Mouse (Mus musculus): ENCODE results near the gene Rps6ka3. TPM values are rescaled to one million over a fixed set of nuclear protein-coding genes. Genes with fewer than 3 reads are reported as not detected.
A peak's percentile ranks its signal among the peaks of the same experiment; 100 is the strongest.

Gene Rps6ka3
- polyA plus RNA-seq, 1 experiment from 2014 or later: 6.7 TPM

DNA sequence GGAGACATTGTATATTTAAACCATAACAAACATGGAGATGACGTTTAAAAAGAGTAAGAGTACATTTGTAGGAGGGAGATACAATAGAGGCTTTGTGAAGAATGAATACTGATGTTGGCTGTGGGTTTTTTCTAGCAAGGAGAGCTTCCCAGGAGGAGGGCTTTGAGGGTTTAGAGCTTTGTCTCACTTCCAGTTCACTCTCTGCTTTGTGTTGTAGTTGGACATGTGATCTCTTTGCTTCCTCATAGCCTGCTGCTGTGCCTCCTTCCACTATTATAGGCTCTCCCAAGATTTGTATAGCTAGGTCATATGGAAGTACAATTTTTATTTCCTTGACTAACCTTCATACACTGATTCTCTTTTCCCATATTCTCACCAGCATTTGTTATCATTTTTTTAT lies 27.2 kb downstream of the Rps6ka3 start:
- Histone ChIP-seq H3K36me3 (ENCODE audit: control insufficient read depth, insufficient read depth, low read length) (no peaks in the 10 kb centered on the region), H3K4me1 (replicated peaks; ENCODE audit: control insufficient read depth, insufficient read depth, low read length) (no peaks in the 10 kb centered on the region), H3K9ac (ENCODE audit: low read length) (no peak overlapping the region), H3K27me3 (replicated peaks; ENCODE audit: control insufficient read depth, insufficient read depth, low read length) (no peaks in the 10 kb centered on the region), H3K4me3 (ENCODE audit: low read depth, low read length) (no peak overlapping the region), H3K4me2 (ENCODE audit: low read length) (no peak overlapping the region), H3K27ac (ENCODE audit: low read depth) (no peak overlapping the region), H3K9me3 (ENCODE audit: control insufficient read depth, low read length) (no peaks in the 10 kb centered on the region)
- ATAC-seq (replicated peaks; ENCODE audit: low FRiP score, low TSS enrichment, low read depth) (no peak), DNase-seq (ENCODE audit: low spot score) (no peak)
- WGBS: 19% methylated on average over 1 of the region's 1 CpGs

DNA sequence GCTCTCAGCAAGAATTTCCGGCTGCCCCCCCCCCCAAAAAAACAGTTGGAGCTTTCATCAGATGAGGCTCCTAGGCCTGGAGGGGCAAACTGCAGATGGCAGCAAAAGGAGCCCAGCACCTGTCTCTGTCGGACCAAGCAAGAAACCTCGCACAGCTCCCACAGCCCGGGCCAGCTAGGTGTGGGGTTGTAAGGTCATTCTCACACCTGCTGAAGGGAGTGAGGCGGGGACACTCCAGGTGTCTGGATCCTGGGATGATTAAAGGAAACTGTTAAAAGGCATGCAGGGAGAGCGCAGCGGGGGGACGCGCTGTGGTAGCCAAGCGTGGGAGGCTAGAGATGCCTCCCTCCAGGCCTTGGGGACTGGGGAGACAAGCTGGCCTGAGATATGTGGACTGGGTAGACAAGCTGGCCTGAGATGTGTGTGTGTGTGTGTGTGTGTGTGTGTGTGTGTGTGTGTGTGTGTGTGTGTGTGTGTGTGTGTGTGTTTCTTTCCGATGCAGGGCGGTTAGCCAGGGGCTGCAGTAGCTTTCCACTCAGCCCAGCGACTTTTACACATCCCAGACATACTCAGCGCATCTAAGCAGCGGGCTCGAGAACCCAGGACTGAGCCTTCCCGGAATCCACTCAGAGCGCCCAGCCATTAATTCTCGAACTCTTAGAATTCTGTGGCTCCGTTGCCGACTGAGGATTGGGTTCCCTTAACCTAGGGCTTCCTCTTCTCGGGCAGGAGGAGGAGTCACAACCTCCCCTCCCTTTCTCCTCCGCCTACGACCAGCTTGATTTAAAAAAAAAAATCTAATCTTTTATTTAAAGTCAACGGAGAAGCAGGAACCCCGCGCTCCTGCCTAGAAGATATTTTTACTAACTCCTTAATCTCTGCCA lies 44.1 kb downstream of the Rps6ka3 start:
- Histone ChIP-seq H3K4me1 (replicated peaks; ENCODE audit: control insufficient read depth, insufficient read depth, low read length) (no peaks in the 10 kb centered on the region), H3K9ac (ENCODE audit: low read length) (no peak overlapping the region), H3K4me3 (ENCODE audit: low read depth, low read length) (peak overlapping the region; percentile 35), H3K27ac (ENCODE audit: low read depth) (peak overlapping the region; percentile 79), H3K4me2 (ENCODE audit: low read length) (peak overlapping the region; percentile 52), H3K27me3 (replicated peaks; ENCODE audit: control insufficient read depth, insufficient read depth, low read length) (no peaks in the 10 kb centered on the region), H3K36me3 (ENCODE audit: control insufficient read depth, insufficient read depth, low read length) (no peaks in the 10 kb centered on the region), H3K9me3 (ENCODE audit: control insufficient read depth, low read length) (no peaks in the 10 kb centered on the region)
- DNase-seq (ENCODE audit: low spot score) (peak; percentile 58), ATAC-seq (replicated peaks; ENCODE audit: low FRiP score, low TSS enrichment, low read depth) (no peak; the same call in 1 of the 2 replicates)
- WGBS: 16% methylated on average over 25 of the region's 27 CpGs

GRCm38 (mm10) chrX:159255123-159255978 lies 45.2 kb downstream of the Rps6ka3 start:
- Histone ChIP-seq H3K9me3 (ENCODE audit: control insufficient read depth, low read length) (no peaks in the 10 kb centered on the region), H3K4me3 (ENCODE audit: low read depth, low read length) (peak overlapping the region; percentile 55), H3K27me3 (replicated peaks; ENCODE audit: control insufficient read depth, insufficient read depth, low read length) (no peaks in the 10 kb centered on the region), H3K4me1 (replicated peaks; ENCODE audit: control insufficient read depth, insufficient read depth, low read length) (no peaks in the 10 kb centered on the region), H3K9ac (ENCODE audit: low read length) (peak overlapping the region; percentile 60), H3K4me2 (ENCODE audit: low read length) (peak overlapping the region; percentile 52), H3K27ac (ENCODE audit: low read depth) (peak overlapping the region; percentile 85), H3K36me3 (ENCODE audit: control insufficient read depth, insufficient read depth, low read length) (no peaks in the 10 kb centered on the region)
- 5% methylated on average over 36 of the region's 71 CpGs for WGBS
- DNase-seq (ENCODE audit: low spot score): peak; percentile 88
- ATAC-seq (replicated peaks; ENCODE audit: low FRiP score, low TSS enrichment, low read depth): peak; percentile 96

GRCm38 (mm10) chrX:159256040-159256852 lies 46.1 kb downstream of the Rps6ka3 start:
- Histone ChIP-seq H3K27ac (ENCODE audit: low read depth) (peak overlapping the region; percentile 85), H3K9ac (ENCODE audit: low read length) (peak overlapping the region; percentile 60), H3K27me3 (replicated peaks; ENCODE audit: control insufficient read depth, insufficient read depth, low read length) (no peaks in the 10 kb centered on the region), H3K4me2 (ENCODE audit: low read length) (peak overlapping the region; percentile 50), H3K4me3 (ENCODE audit: low read depth, low read length) (peak overlapping the region; percentile 55), H3K9me3 (ENCODE audit: control insufficient read depth, low read length) (no peaks in the 10 kb centered on the region), H3K36me3 (ENCODE audit: control insufficient read depth, insufficient read depth, low read length) (no peaks in the 10 kb centered on the region), H3K4me1 (replicated peaks; ENCODE audit: control insufficient read depth, insufficient read depth, low read length) (no peaks in the 10 kb centered on the region)
- ATAC-seq (replicated peaks; ENCODE audit: low FRiP score, low TSS enrichment, low read depth) (peak; percentile 32; the same call in 1 of the 2 replicates), DNase-seq (ENCODE audit: low spot score) (peak; percentile 65)
- WGBS: 13% methylated on average over 40 of the region's 57 CpGs

DNA sequence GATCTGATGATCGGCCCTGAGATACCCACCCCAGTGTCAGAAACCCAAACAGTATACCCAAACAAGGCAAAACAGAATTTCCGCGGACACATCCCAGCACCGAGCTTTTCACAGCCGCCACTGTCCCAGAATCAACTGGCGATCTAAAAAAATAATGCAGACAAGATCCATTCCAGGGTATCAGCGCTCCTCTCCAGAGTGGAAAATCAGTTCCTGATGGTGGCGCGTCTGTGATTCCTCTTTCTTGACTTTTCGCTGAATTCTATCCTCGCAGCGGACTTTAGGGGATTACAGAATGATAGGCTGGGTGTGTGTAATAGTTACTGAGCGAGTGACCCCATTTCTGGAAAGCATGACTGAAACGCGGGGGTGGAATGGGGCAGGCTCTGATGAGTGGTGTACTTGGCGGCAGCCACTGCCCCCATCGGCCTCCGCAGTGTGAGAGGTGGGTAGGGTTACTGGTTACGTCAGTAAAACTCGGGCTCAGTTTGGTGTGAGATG lies 46.9 kb downstream of the Rps6ka3 start:
- peak overlapping the region; percentile 60 for H3K9ac ChIP-seq (ENCODE audit: low read length)
- DNase-seq (ENCODE audit: low spot score): peak; percentile 54
- 10% methylated on average over 20 of the region's 20 CpGs for WGBS
- H3K4me3 ChIP-seq (ENCODE audit: low read depth, low read length): peak overlapping the region; percentile 55
- ATAC-seq (replicated peaks; ENCODE audit: low FRiP score, low TSS enrichment, low read depth): no peak
- no peak overlapping the region; the same call in 1 of the 2 replicates for H3K27ac ChIP-seq (ENCODE audit: low read depth)
- H3K4me1 ChIP-seq (replicated peaks; ENCODE audit: control insufficient read depth, insufficient read depth, low read length): no peaks in the 10 kb centered on the region
- peak overlapping the region; percentile 50 for H3K4me2 ChIP-seq (ENCODE audit: low read length)
- no peaks in the 10 kb centered on the region for H3K9me3 ChIP-seq (ENCODE audit: control insufficient read depth, low read length)
- H3K36me3 ChIP-seq (ENCODE audit: control insufficient read depth, insufficient read depth, low read length): no peaks in the 10 kb centered on the region
- H3K27me3 ChIP-seq (replicated peaks; ENCODE audit: control insufficient read depth, insufficient read depth, low read length): no peaks in the 10 kb centered on the region

DNA sequence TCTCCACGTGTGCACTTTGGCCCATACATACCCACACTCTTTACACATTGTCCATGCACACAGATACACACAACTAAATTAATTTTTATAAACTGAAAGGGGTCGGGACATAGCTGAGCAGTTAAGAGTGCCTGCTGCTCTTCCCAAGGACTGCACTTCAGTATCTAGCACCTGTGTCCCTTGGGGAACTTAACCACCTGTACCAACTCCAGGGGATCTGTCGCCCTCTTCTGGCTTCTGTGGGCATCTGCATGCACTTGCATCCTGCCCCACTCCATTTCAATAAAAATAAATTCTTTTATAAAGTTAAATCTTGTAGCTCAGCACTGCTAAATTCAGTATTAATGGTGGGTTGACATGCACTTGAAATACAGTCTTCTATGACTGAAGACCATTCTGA lies 54.6 kb downstream of the Rps6ka3 start:
- WGBS: 34% methylated on average over 3 of the region's 3 CpGs
- Histone ChIP-seq H3K4me2 (ENCODE audit: low read length) (no peak overlapping the region), H3K9ac (ENCODE audit: low read length) (no peak overlapping the region), H3K9me3 (ENCODE audit: control insufficient read depth, low read length) (no peaks in the 10 kb centered on the region), H3K27me3 (replicated peaks; ENCODE audit: control insufficient read depth, insufficient read depth, low read length) (no peaks in the 10 kb centered on the region), H3K4me3 (ENCODE audit: low read depth, low read length) (no peak overlapping the region), H3K36me3 (ENCODE audit: control insufficient read depth, insufficient read depth, low read length) (no peaks in the 10 kb centered on the region), H3K27ac (ENCODE audit: low read depth) (no peak overlapping the region), H3K4me1 (replicated peaks; ENCODE audit: control insufficient read depth, insufficient read depth, low read length) (no peaks in the 10 kb centered on the region)
- DNase-seq (ENCODE audit: low spot score) (no peak), ATAC-seq (replicated peaks; ENCODE audit: low FRiP score, low TSS enrichment, low read depth) (no peak)

- Histone ChIP-seq H3K9ac (ENCODE audit: low read length) (no peak overlapping the region), H3K9me3 (ENCODE audit: control insufficient read depth, low read length) (no peaks in the 10 kb centered on the region), H3K36me3 (ENCODE audit: control insufficient read depth, insufficient read depth, low read length) (no peaks in the 10 kb centered on the region), H3K27ac (ENCODE audit: low read depth) (no peak overlapping the region), H3K4me3 (ENCODE audit: low read depth, low read length) (no peak overlapping the region), H3K27me3 (replicated peaks; ENCODE audit: control insufficient read depth, insufficient read depth, low read length) (no peaks in the 10 kb centered on the region), H3K4me1 (replicated peaks; ENCODE audit: control insufficient read depth, insufficient read depth, low read length) (no peaks in the 10 kb centered on the region), H3K4me2 (ENCODE audit: low read length) (no peak overlapping the region)
- ATAC-seq (replicated peaks; ENCODE audit: low FRiP score, low TSS enrichment, low read depth) (no peak), DNase-seq (ENCODE audit: low spot score) (peak; percentile 49)
These were observed 59.0 kb downstream of the Rps6ka3 start for GRCm38 (mm10) chrX:159269072-159269471.

- DNase-seq (ENCODE audit: low spot score): no peak
These were observed 76.7 kb downstream of the Rps6ka3 start for GRCm38 (mm10) chrX:159286765-159287164.

More at GRCm38 (mm10) chrX:159286765-159287164, 76.7 kb downstream of the Rps6ka3 start:
- H3K9ac ChIP-seq (ENCODE audit: low read length): no peak overlapping the region
- H3K27me3 ChIP-seq (replicated peaks; ENCODE audit: control insufficient read depth, insufficient read depth, low read length): no peaks in the 10 kb centered on the region
- H3K4me1 ChIP-seq (replicated peaks; ENCODE audit: control insufficient read depth, insufficient read depth, low read length): no peaks in the 10 kb centered on the region
- no peaks in the 10 kb centered on the region for H3K36me3 ChIP-seq (ENCODE audit: control insufficient read depth, insufficient read depth, low read length)
- H3K4me2 ChIP-seq (ENCODE audit: low read length): no peak overlapping the region
- no peak overlapping the region for H3K4me3 ChIP-seq (ENCODE audit: low read depth, low read length)
- no peak overlapping the region for H3K27ac ChIP-seq (ENCODE audit: low read depth)
- no peak for ATAC-seq (replicated peaks; ENCODE audit: low FRiP score, low TSS enrichment, low read depth)
- H3K9me3 ChIP-seq (ENCODE audit: control insufficient read depth, low read length): no peaks in the 10 kb centered on the region
- 70% methylated on average over 5 of the region's 5 CpGs for whole genome bisulfite sequencing
